ENCODE assay signal across 8 mouse cellular contexts in genomic region chr6:128839266-128839771, GRCm38 (mm10). TPM values are rescaled to one million over a fixed set of nuclear protein-coding genes. Genes with fewer than 3 reads are reported as not detected.
DNase-seq lines count a peak whose midpoint lies in the region; ATAC-seq and TF ChIP-seq lines count a peak whose summit lies in the region.

No protein-coding gene starts in this region.

- under 1% methylated on average over 17 of the region's 17 CpGs for WGBS in forebrain, embryonic 12.5 days
- 0% methylated on average over 17 of the region's 17 CpGs for WGBS in liver, postnatal 0 days (ENCODE audit: insufficient replicate concordance)
- 0% methylated on average over 17 of the region's 17 CpGs for WGBS in neural tube, embryonic 13.5 days

- H3K9me3 ChIP-seq in ES-Bruce4 (replicated peaks; ENCODE audit: control insufficient read depth, insufficient read depth, low read length, poor library complexity, severe bottlenecking): no peaks in the 10 kb centered on the region
- no peaks in the 10 kb centered on the region for H3K9me3 ChIP-seq in forebrain, embryonic 12.5 days
- H3K9me3 ChIP-seq in liver, postnatal 0 days (ENCODE audit: low read length): no peaks in the 10 kb centered on the region
- H3K9me3 ChIP-seq in neural tube, embryonic 13.5 days: no peaks in the 10 kb centered on the region

- DNase-seq in c-Kit-positive CD71-positive TER-119-positive erythroid progenitor cells, embryonic 14.5 days (ENCODE audit: low spot score): peak; percentile 88
- peak; percentile 92 to 93 for DNase-seq in heart, postnatal 10 days
- DNase-seq in kidney, postnatal 4 days: peak; percentile 88 to 93
- peak; percentile 89 for DNase-seq in liver, postnatal 0 days

- no peaks in the 10 kb centered on the region for H3K4me1 ChIP-seq in ES-Bruce4 (ENCODE audit: control insufficient read depth, insufficient read depth, low read length)
- H3K4me1 ChIP-seq in forebrain, embryonic 12.5 days: peaks cover 18% of the 10 kb centered on the region
- peaks cover 39% of the 10 kb centered on the region for H3K4me1 ChIP-seq in liver, postnatal 0 days (ENCODE audit: insufficient read depth)
- H3K4me1 ChIP-seq in neural tube, embryonic 13.5 days (replicated peaks): peaks cover 20% of the 10 kb centered on the region
- H3K4me1 ChIP-seq in testis, adult 2 months (ENCODE audit: control insufficient read depth, insufficient read depth, low read length): peaks cover 21% of the 10 kb centered on the region

- peak overlapping the region; percentile 71 for H3K27ac ChIP-seq in ES-Bruce4 (ENCODE audit: insufficient read depth, low read length)
- peak overlapping the region; percentile 83 for H3K27ac ChIP-seq in forebrain, embryonic 12.5 days
- peak overlapping the region; percentile 83 for H3K27ac ChIP-seq in liver, postnatal 0 days (ENCODE audit: low read depth)
- peak overlapping the region; percentile 89 for H3K27ac ChIP-seq in neural tube, embryonic 13.5 days (replicated peaks)
- peak overlapping the region; percentile 87 for H3K27ac ChIP-seq in testis, adult 2 months (ENCODE audit: control insufficient read depth, insufficient read depth, low read depth, low read length)

- peak; percentile 3; the same call in 1 of the 2 replicates for ATAC-seq in forebrain, embryonic 12.5 days (ENCODE audit: low FRiP score)
- ATAC-seq in liver, postnatal 0 days: peak; percentile 68
- ATAC-seq in neural tube, embryonic 13.5 days (ENCODE audit: low read depth): no peak

- H3K27me3 ChIP-seq in ES-Bruce4 (ENCODE audit: control insufficient read depth, insufficient read depth, low read length, poor library complexity, severe bottlenecking): no peaks in the 10 kb centered on the region
- H3K27me3 ChIP-seq in forebrain, embryonic 12.5 days: no peaks in the 10 kb centered on the region
- no peaks in the 10 kb centered on the region for H3K27me3 ChIP-seq in liver, postnatal 0 days (ENCODE audit: insufficient read depth, low read length)
- no peaks in the 10 kb centered on the region for H3K27me3 ChIP-seq in neural tube, embryonic 13.5 days
- no peaks in the 10 kb centered on the region for H3K27me3 ChIP-seq in testis, adult 2 months (ENCODE audit: control insufficient read depth, insufficient read depth, low read length)

- no peak for TF ChIP-seq POLR2A in ES-Bruce4 (IDR thresholded peaks at IDR 0.05; ENCODE audit: insufficient read depth, low read length)
- TF ChIP-seq POLR2A in testis, adult 2 months (IDR thresholded peaks at IDR 0.05; ENCODE audit: control insufficient read depth, low read depth, low read length): 0 out of 2 replicates have a peak, but pooled peaks have one; percentile 40

- TF ChIP-seq EP300 in ES-Bruce4 (IDR thresholded peaks at IDR 0.05; ENCODE audit: insufficient read depth, low read depth, low read length): 0 out of 2 replicates have a peak, but pooled peaks have one; percentile 45
- TF ChIP-seq EP300 in liver, postnatal 0 days (IDR thresholded peaks at IDR 0.05; ENCODE audit: low read depth): no peak

- intact Hi-C loops in heart, postnatal 10 days (cut with DNase I): loop anchor here (2.0 kb wide), 1 partner anchor 37 kb away; no protein-coding TSS in a partner anchor

- H3K4me3 ChIP-seq in ES-Bruce4 (ENCODE audit: low read depth, low read length): peak overlapping the region; percentile 87
- peak overlapping the region; percentile 74 for H3K4me3 ChIP-seq in forebrain, embryonic 12.5 days (replicated peaks)
- peak overlapping the region; percentile 61 for H3K4me3 ChIP-seq in liver, postnatal 0 days (ENCODE audit: low read depth, low read length)
- H3K4me3 ChIP-seq in neural tube, embryonic 13.5 days: peak overlapping the region; percentile 78
- peak overlapping the region; percentile 96 for H3K4me3 ChIP-seq in testis, adult 2 months (ENCODE audit: control insufficient read depth, low read depth, low read length)

- H3K9ac ChIP-seq in ES-Bruce4 (ENCODE audit: low read depth, poor library complexity, severe bottlenecking): peak overlapping the region; percentile 73
- H3K9ac ChIP-seq in forebrain, embryonic 12.5 days: peak overlapping the region; percentile 73
- H3K9ac ChIP-seq in liver, postnatal 0 days (replicated peaks): peak overlapping the region; percentile 67
- peak overlapping the region; percentile 61 for H3K9ac ChIP-seq in neural tube, embryonic 13.5 days

- H3K4me2 ChIP-seq in forebrain, embryonic 12.5 days: peak overlapping the region; percentile 63
- H3K4me2 ChIP-seq in liver, postnatal 0 days (ENCODE audit: low read depth, low read length): peak overlapping the region; percentile 93
- H3K4me2 ChIP-seq in neural tube, embryonic 13.5 days: peak overlapping the region; percentile 58

- peak; percentile 85 for TF ChIP-seq CTCF in ES-Bruce4 (IDR thresholded peaks at IDR 0.05; ENCODE audit: low read depth, low read length)
- TF ChIP-seq CTCF in liver, postnatal 0 days (IDR thresholded peaks at IDR 0.05; ENCODE audit: low read depth): peak; percentile 96
- TF ChIP-seq CTCF in testis, adult 2 months (IDR thresholded peaks at IDR 0.05; ENCODE audit: control insufficient read depth, insufficient read depth, insufficient replicate concordance, low read depth, low read length): peak; percentile 77; the same call in 1 of the 2 replicates

- H3K36me3 ChIP-seq in ES-Bruce4 (ENCODE audit: control insufficient read depth, insufficient read depth, low read length, poor library complexity, severe bottlenecking): no peaks in the 10 kb centered on the region
- no peaks in the 10 kb centered on the region for H3K36me3 ChIP-seq in forebrain, embryonic 12.5 days (replicated peaks)
- no peaks in the 10 kb centered on the region for H3K36me3 ChIP-seq in liver, postnatal 0 days (replicated peaks; ENCODE audit: insufficient read depth, low read length)
- no peaks in the 10 kb centered on the region for H3K36me3 ChIP-seq in neural tube, embryonic 13.5 days
- no peaks in the 10 kb centered on the region for H3K36me3 ChIP-seq in testis, adult 2 months (ENCODE audit: control insufficient read depth, insufficient read depth, low read length)

RNA-seq across cellular contexts. Expression of gene Klrb1b, which starts 13.2 kb away (rescaled TPM):
- polyA plus RNA-seq in ES-Bruce4 (2011; ENCODE audit: insufficient read depth, insufficient read length, low read depth, missing spikeins): not detected in 2 replicates
- not detected in 2 replicates for polyA plus RNA-seq in forebrain, embryonic 12.5 days (2016; fragmentation: Nextera tagmentation; extraction: Ambion mirVana)
- total RNA-seq in heart, postnatal 10 days (2021): not detected
- polyA plus RNA-seq in liver, postnatal 0 days (2015; fragmentation: Nextera tagmentation; extraction: Ambion mirVana): 0.32 and 0.39 TPM in 2 replicates
- not detected in 2 replicates for polyA plus RNA-seq in neural tube, embryonic 13.5 days (2015; fragmentation: Nextera tagmentation; extraction: Ambion mirVana)
- polyA plus RNA-seq in testis, adult 2 months (2012; rRNA removed): not detected in 2 replicates

RNA-seq across cellular contexts. Expression of gene Gm44511, which starts 13.2 kb away (rescaled TPM):
- not detected in 2 replicates for polyA plus RNA-seq in ES-Bruce4 (2011; ENCODE audit: insufficient read depth, insufficient read length, low read depth, missing spikeins)
- polyA plus RNA-seq in forebrain, embryonic 12.5 days (2016; fragmentation: Nextera tagmentation; extraction: Ambion mirVana): not detected in 2 replicates
- total RNA-seq in heart, postnatal 10 days (2021): not detected
- not detected in 2 replicates for polyA plus RNA-seq in liver, postnatal 0 days (2015; fragmentation: Nextera tagmentation; extraction: Ambion mirVana)
- not detected in 2 replicates for polyA plus RNA-seq in neural tube, embryonic 13.5 days (2015; fragmentation: Nextera tagmentation; extraction: Ambion mirVana)
- not detected in 2 replicates for polyA plus RNA-seq in testis, adult 2 months (2012; rRNA removed)

RNA-seq across cellular contexts. Expression of gene Clec2i, which starts 48.1 kb away (rescaled TPM):
- polyA plus RNA-seq in ES-Bruce4 (2011; ENCODE audit: insufficient read depth, insufficient read length, low read depth, missing spikeins): not detected in 2 replicates
- polyA plus RNA-seq in forebrain, embryonic 12.5 days (2016; fragmentation: Nextera tagmentation; extraction: Ambion mirVana): 0.10 TPM in 1 of 2 replicates, not detected in the other
- total RNA-seq in heart, postnatal 10 days (2021): under 1 TPM in 1 of 2 experiments, not detected in 1; 0.10 TPM
- 0.11 and 0.27 TPM in 2 replicates for polyA plus RNA-seq in liver, postnatal 0 days (2015; fragmentation: Nextera tagmentation; extraction: Ambion mirVana)
- not detected in 2 replicates for polyA plus RNA-seq in neural tube, embryonic 13.5 days (2015; fragmentation: Nextera tagmentation; extraction: Ambion mirVana)
- 0.07 TPM in 1 of 2 replicates, not detected in the other for polyA plus RNA-seq in testis, adult 2 months (2012; rRNA removed)

RNA-seq across cellular contexts. Expression of gene Klrb1c, which starts 50.3 kb away (rescaled TPM):
- polyA plus RNA-seq in ES-Bruce4 (2011; ENCODE audit: insufficient read depth, insufficient read length, low read depth, missing spikeins): not detected in 2 replicates
- 0.08 TPM in 1 of 2 replicates, not detected in the other for polyA plus RNA-seq in forebrain, embryonic 12.5 days (2016; fragmentation: Nextera tagmentation; extraction: Ambion mirVana)
- not detected for total RNA-seq in heart, postnatal 10 days (2021)
- polyA plus RNA-seq in liver, postnatal 0 days (2015; fragmentation: Nextera tagmentation; extraction: Ambion mirVana): 0.64 and 1.1 TPM in 2 replicates
- polyA plus RNA-seq in neural tube, embryonic 13.5 days (2015; fragmentation: Nextera tagmentation; extraction: Ambion mirVana): 0.10 TPM in 1 of 2 replicates, not detected in the other
- 0.25 TPM in 1 of 2 replicates, not detected in the other for polyA plus RNA-seq in testis, adult 2 months (2012; rRNA removed)

RNA-seq across cellular contexts. Expression of gene BC035044, which starts 51.6 kb away (rescaled TPM):
- polyA plus RNA-seq in ES-Bruce4 (2011; ENCODE audit: insufficient read depth, insufficient read length, low read depth, missing spikeins): not detected in 2 replicates
- polyA plus RNA-seq in forebrain, embryonic 12.5 days (2016; fragmentation: Nextera tagmentation; extraction: Ambion mirVana): 0.17 and 0.43 TPM in 2 replicates
- under 1 TPM; 0.42 to 0.65 TPM for total RNA-seq in heart, postnatal 10 days (2021)
- 10.5 and 11.9 TPM in 2 replicates for polyA plus RNA-seq in liver, postnatal 0 days (2015; fragmentation: Nextera tagmentation; extraction: Ambion mirVana)
- 0.62 and 0.68 TPM in 2 replicates for polyA plus RNA-seq in neural tube, embryonic 13.5 days (2015; fragmentation: Nextera tagmentation; extraction: Ambion mirVana)
- polyA plus RNA-seq in testis, adult 2 months (2012; rRNA removed): 0.08 and 0.09 TPM in 2 replicates
